Mouse (Mus musculus) cerebellum, adult 11-12 months (tissue): ENCODE data around the gene Fsd2.

ENCODE experiments used
- DNase-seq: peaks from one replicate; pipeline ENCODE4 v3.0.0; 2022

Fsd2 gene

DNA sequence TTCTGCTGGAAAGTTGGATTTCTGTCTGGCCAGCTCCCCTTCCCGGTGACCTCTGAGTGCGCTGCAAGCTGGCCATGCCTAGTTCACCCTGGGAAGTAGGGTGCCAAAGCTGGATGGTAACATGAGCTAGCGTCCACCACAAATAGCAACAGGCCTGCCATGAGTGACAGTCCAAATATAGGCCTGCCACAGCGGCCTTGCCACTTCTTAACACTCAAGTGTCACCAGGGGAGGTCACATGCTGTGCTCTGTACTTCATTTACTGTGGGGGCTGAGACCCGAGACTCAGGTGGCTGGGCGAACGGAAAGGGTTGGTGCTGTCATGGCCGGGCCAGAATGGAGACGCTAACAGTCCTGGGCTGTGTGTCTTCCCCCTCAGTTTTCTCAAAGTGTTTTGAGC lies at the start of gene Fsd2:
Gene Fsd2, minus strand, starts transcription at position 53 of the 400 bp plus-strand sequence.
- DNase-seq, result no peak

DNA sequence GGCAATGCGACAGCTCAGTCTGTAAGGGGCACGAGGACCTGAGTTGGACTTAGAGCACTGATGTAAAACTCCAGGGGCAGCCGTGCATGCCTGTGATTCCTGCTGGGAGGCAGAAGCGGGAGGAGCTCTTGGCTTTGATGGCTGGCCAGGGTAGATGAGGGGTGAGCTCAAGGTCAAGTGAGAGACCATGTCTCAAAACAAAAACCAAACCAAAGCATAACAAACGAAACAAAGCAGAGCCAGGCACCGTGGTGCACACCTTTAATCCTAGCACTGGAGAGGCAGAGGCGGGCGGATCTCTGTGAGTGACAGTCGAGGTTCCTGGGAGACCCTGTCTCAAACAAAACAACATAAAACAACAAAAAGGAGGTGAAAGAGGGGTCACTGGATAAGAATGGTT lies 48.3 kb upstream of the Fsd2 start:
- DNase-seq, result no peak

DNA sequence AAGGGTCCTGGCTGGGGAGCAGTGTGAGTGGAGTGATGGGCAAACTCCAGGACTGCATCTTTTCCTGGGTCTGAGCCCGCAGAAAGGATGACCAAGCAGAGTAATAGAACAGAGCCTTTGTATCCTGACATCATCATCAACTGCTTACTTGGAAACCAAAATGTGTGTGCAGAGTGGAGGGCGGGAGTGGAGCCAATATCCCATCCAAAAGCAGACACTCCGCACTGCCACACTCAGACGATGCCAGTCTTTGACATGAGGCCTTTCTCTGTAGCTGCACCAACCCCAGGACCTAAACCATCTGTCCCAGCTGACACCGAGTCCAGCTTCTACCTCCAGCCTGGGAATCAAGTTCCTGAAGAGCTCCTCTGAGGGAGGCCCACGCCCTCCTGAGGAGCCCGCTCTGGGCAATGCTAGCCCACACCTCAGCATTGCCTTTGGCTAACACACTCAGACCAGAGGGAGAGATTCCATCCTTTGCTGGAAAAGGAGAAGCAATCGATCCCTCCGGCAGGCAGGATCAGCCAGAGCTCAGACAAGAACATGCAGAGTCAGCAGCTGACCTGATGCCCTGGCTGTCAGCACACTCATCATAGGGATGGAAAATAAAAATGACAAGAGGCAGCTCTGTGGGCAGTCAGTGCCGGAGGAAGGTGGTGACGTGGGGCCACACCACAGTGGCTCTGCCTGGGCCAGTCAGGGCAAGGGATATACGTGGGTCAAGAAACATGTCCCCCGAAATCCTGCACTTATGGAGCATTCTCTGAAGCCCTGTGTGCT lies 46.3 kb upstream of the Fsd2 start:
- DNase-seq, result no peak

DNA sequence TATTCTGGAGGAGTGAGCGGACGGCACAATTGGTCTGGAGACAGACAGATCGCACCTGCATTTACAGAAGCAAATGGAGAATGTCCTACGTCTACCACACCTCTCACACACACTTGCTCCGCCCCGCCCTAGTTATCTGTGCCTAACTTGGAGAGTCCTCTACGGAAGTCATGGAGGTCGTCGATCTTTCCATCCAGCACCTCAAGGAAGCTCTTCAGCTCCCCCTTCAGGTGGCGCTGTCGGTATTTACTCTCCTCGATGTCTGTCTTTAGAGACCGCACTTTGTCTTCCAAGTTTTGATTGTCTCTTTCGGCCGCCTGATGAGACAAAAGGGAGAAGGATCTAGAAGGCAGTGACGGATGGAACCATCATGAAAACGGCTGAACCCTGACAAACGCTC lies 43.4 kb upstream of the Fsd2 start:
- no peak for DNase-seq

DNA sequence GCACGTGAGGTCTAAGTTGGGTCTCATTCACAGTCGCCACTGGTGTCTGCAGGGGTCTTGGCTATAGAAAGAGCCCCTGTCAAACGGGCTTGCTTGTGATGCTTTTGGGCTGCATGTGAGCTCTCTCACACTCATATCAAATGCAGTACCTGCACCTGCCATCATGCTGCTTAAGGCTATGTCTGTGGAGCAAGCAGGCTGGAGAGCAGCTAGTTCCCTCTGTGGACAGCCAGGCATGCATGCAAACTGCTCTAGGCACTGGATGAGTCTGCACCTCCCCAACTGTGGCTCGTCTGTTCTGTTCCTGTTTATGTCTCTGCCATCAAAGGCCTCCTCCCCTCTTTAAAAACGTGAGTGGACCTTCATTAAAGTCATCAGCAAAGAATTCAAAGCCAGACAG lies 39.7 kb upstream of the Fsd2 start:
- no peak for DNase-seq

DNA sequence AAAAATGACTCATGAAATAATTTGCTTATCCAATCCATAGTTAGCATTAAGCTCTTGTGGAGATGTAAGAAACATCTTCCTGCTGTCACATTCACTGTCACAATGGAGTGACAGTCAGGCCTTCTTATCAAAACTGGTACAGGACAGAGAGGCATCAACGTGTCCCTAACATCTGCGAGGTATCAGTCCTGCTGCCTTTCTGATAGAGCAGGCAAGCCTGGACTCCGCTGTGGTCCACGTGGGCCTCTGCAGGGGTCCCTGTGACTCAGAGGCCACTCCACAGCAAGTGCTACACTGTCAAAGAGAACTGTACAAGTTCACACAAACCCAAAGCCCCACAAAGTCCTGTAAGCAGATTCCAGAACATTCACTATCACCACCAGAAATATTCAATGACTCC lies 38.7 kb upstream of the Fsd2 start:
- DNase-seq, result no peak

DNA sequence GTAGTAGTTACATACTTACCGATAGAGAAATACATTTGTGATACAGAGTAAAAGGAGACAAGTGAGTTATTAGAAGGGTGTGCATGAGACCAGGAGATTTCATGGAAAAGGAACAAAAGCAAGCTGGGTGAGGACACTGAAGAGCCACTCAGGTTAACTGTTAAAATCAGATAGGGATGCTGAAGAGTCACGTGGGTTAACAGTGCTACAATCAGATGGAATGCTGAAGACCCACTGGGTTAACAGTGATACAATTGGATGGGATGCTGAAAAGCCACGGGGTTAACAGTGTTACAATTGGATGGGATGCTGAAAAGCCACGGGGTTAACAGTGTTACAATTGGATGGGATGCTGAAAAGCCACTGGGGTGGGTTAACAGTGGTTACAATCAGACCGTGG lies 38.2 kb upstream of the Fsd2 start:
- no peak for DNase-seq

DNA sequence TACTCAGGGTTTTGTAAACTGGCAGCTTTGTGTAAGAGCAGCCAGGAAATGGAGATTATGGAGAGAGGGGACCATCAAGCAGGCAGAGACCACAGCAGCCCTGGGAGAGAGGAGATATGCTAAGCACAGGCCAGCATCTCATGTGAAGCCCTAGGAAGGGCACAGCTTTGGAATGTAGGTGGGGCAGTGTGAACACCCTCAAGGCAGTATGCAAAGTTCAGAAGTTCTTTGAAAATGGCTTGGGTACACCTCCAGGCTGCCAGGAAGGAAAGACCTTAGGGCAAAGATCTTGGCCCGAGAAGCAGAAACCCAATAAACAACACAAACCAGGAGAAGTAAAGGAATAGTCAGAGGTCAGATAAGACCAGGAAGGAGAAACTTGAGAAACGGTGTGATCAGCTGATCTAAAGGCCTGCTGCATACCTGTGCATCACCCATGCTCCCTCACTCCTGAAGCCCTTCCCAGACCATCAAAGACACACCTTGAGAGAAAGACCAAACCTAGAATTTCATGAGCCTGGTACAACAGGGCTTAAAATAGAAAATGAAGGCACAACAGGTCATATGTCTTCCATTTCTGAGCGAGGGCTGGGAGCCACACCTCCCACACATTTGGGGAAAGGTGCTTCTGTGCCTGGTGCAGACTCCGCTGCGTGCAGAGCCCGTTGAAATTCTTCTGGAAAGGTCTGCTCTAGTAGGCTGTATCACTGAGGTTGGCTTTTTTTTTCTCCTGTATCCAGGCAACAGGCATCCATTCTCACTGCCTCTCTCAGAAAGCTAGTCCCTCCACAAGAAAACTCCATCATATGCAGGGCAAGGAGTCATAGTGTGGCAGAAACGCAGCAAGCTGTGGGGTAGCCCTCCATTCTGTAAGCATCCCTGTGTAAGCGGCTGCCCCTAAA lies 32.9 kb upstream of the Fsd2 start:
- no peak for DNase-seq

DNA sequence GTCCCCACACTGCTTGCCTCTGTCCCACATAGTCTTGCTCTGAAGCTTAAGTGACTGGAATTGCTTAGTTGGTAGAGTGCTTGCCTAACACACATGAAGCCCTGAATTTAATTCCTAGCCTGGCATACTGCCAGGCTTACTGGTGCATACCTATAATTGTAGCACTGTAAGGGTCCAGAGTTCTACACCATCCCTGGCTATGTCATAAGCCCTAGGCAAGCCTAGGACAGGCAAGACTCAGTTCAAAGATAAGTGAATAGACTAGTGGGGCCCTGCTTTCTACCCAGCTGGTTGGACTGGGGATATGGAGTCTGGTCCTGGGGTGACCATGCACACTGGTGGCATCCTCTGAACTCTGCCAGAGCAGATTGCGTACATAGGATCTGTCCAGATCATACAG lies 30.9 kb upstream of the Fsd2 start:
- no peak for DNase-seq

DNA sequence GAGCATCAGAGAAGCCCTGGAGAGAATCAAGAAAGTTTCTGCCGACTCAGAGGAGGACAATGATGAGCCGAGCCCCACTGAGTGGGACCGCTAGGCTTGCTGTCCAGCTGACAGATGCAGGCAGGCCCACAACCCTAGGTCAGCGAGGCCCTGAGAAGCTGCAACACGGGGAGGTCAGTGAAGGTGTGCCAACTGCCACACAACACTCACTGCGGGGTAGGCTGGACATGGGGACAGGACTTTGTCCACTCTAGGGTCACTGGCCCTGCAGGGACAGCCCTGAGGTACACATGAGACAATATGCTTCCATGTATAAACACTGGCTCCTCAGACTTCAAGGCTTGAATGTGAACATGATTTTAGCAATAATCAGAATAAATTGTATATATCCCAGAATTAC lies 29.3 kb upstream of the Fsd2 start:
- DNase-seq, result no peak

DNA sequence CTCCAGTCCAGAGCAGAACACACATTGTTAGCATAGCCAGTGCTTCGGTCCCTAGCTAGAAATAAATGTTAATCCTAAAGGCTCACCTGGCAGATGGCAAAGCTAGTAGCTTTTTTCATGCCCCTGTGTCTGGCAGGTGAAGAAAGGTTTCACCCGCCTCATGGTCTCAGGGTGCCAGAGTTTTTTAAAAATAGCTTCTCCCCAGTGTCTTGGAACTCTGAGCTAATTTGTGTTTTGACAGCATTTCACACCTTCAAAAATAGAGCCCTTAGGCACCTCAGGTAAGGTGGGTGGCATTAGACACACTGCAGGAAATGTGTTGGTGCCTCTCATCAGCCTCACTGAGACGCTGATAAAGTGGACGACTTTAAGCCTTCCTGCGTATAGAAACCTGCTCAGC lies 28.3 kb upstream of the Fsd2 start:
- no peak for DNase-seq

DNA sequence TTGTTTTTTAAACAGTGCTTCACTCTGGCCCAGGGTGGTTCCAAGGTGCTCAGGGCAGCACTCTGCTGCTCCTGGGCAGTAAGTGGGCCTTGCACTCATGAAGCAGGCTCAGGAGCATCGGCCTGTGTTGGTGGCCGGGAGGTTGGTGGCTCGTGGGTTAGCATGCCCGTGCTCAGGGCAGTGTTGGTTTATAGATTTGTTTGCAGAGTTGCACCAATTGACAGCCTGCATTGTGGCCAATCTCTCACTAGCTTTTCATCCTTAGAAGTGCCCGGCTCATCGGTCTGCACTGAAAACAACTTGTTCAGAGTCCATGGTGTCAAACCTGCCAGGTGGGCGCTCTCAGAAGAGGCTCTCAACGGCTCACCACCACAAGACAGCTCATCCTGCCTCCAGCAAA lies 26.6 kb upstream of the Fsd2 start:
- no peak for DNase-seq

DNA sequence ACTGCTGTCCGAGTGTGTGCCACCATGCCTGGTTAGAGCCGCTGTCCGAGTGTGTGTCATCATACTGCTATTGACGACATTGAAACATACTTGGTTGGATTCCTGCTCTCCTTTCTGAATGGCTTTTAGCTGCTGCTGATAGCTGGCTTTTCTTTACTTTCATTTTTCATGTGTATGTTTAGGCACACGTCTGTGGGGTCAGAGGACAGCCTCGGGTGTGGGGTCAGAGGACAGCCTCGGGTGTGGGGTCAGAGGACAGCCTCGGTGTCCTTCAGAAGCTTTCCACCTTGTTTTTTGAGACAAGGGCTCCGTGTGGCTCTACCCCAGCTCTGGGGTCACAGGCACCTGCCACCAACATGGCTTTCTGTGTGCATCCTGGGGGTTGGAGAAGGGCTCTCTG lies 25.9 kb upstream of the Fsd2 start:
- no peak for DNase-seq

DNA sequence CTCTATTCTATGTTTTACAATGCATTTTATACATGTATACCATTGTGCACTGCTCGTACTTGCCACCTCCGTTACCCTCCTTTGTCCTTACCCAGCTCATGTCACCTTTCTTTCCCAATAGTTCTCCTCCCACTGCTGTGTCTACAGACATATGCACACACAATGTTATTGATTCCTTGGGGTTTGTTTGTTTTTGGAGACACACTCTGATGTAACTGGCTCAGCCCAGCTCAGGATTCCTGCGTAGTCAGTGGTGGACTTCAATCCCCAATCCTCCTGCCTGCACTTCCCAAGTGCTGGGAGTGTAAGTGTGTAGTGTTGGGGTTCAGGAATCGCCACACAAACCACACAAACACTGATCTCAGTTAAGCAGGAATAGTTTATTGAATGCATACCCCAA lies 20.5 kb upstream of the Fsd2 start:
- no peak for DNase-seq

DNA sequence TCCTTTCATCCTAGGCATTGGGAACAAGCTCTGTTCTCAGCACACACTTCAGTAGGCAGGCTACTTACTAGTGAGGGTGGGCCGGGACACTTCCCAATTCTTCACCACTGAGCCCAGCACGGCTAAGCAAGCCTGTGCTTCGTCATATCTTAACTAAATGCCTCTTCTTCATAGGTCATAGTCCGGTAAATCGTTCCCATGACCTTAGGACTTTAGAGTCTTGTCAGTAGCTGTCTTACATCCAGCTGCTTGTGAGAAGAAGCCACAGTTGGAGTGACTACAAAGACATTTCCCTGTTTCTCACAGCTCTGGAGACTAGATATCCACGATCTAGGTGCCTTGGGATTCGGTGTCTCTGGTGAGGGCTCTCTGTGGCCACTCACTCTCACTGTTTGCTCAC lies 18.6 kb upstream of the Fsd2 start:
- no peak for DNase-seq

DNA sequence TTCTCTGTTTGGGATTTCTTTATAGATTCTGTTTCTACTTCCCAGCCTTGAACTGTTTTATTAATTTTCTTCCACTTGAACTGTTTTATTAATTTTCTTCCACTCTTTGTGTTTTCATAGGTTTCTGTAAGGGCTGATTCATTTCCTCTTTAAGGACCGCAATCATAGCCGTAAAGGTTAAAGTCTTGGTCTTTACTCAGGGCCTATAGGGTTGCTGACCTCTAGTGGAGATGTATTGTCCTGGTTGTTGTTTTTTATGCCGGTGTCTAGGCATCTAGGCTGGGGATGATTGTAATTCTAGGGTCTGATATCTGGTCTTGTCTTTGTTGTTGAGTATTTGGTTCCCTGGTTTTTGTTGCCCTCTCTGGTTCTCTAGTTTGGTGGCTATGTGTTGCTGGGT lies 16.8 kb upstream of the Fsd2 start:
- no peak for DNase-seq

DNA sequence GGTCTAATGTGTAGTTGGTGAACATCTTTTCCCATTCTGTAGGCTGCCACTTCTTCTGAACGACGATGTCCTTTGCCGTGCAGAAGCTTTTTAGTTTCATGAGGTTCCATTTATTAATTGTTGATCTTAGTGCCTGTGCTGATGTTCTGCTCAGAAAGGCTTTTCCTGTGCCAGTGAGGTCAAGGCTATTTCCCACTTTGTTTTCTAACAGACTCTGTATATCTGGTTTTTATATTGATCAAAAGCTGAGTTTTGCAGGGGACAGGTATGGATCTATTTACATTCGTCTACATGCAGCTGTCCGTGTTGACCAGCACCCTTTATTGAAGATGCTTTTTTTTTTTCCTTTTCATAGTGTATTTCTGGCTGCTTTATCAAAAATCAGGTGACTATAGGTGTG lies 12.6 kb upstream of the Fsd2 start:
- DNase-seq, result no peak

DNA sequence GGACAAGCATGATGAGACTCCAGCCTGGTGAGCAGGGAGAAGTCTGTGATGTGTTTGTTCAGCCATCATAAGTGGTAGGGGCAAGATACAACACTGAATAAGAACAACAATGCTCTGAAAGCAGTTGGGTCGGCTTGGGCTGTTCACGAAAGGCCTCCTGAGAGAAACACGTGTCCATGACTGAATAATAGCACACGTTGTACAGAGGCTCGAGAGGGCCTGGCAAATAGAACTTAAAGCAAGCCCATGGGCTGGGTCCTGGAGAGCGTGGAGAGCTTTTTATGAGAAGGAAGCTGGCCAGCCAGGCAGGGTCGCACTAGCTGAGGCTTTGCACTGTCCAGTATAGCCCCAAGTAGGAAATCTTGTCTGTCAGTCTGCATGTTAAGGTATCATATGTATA lies 11.7 kb upstream of the Fsd2 start:
- DNase-seq, result no peak

DNA sequence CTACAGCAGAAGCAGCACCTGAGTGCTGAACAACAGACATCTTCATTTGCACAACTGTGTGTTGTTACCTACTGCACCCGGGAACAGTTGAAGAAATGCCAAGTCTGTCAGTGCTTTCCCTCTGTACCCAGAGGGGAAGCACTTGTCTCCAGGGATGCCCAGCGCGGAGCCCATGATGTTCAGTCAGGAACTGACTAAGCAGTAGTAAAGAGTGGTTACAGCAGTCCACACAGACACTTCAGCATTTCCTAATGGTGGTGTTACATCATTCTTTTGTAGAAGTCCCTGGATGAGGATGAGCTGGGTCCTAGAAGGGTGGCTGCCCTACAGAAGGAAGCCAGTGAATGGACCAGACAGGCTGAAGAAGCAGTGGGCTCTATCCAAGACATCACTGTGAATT lies 11.1 kb upstream of the Fsd2 start:
- no peak for DNase-seq

DNA sequence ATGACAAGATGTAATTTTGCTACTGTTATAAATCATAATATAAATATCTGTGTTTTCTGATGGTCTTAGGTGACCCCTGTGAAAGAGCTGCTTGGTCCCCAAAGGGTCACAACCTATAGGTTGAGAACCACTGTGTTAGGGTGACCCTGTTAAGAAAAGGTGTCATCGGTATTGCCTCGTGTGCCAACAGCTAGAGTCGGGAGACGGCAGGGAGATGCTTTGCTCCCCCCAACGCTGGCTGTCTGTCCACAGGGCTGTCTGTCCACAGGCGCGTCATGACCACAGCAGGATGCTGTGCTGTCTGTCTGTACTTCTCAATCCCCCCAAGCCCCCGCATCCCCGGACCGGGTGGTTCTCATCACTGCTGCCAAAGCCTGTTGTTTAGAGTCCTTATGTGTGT lies 8.9 kb upstream of the Fsd2 start:
- no peak for DNase-seq

DNA sequence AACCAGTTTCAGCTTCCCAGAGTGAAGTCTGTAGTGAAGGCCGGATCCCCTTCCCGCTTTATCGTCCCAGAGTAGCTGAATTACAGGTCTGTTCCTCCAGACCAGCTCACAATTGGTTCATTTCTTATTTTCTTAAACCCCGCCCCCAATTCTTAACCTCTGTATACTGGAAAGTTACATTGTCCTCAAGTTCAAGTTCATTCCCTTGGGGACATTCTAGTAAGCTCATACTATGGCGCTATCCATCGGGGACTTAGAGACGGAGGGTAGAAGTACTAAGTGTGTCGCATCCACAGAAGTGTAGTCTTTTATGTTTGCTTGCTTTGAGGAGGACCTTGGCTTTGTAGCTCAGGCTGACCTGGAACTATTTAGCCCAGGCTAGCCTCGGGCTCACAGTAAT lies 7.1 kb upstream of the Fsd2 start:
- DNase-seq, result no peak

DNA sequence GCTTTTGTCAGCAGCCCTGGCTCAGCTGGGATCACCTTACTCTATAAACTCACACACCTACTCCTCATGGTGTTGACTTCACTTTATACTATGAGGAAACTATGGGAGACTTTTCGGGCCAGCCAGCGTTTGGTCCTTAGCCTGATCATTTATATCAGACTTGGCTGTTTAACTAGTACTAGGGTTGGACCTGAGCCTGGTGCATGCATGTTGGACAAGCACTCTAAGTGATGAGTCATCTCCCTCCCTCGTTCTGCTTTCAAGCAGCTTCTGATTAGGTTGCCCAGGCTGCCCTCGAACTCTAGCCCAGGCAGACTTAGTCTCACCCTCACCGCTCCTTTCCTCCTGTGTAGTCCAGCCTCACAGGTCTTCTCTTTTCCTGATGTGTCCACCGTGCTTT lies 6.7 kb upstream of the Fsd2 start:
- no peak for DNase-seq

DNA sequence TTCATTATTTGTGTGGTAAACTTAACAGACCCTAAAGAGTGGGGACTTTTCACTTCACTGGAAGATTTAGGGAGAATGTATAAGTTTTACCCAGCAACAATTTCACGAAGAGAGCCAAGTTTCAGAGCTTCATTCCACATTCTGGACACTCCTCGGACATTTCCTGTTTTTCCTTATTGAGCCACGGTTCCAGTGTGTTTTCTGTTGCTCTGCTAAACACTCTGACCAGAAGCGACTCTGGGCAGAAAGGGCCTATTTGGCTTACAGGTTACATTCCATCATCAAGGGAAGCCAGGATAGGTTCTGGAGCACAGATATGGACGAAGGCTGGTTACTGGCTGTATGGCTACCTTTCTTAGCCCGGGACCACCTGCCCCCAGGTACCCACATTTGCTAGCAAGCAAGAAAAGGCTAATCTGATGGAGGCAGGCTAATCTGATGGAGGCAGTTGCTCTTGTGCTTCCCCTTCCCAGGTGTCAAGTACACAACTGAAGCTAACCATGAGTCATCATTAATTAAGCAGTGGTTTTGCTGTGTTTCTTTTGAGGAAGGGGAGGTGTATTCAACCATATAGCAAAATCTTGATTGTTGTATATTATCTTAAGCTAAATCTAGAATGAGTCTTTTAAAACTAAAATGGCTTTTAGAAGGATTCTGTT lies 6.0 kb upstream of the Fsd2 start:
- DNase-seq, result no peak

DNA sequence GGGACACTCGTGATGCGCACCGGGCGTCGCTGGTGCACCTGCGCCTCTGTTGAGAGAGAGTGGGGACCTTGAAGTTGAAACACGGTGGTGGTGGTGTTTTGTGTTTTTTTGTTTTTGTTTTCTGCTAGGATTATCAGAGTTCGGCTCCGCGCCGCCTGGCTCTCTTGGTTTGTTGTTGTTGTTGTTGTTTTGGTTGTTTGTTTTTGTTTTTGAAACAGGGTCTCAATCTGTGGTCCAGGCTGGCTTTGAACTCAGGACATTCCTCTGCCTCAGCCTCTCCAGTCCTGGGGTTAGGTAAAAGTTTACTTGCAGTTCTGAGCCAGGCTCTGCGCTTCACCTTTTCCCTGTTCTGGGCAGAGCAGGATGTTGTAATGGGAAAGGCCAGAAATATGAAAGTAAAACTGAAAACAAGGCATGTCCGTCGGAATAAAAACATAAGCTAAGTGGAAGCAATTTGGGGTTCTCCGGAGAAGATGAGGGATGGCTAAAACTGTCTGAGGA lies 5.2 kb upstream of the Fsd2 start:
- DNase-seq, result no peak
